Mouse (Mus musculus) neural tube, embryonic 12.5 days (tissue): ENCODE measurements around the gene Rsad2. TPM values are rescaled to one million over a fixed set of nuclear protein-coding genes. Genes with fewer than 3 reads are reported as not detected.
A peak's percentile ranks its signal among the peaks of the same experiment; 100 is the strongest.
"Not testable (repeated sequence)": the region's sequence is repeated elsewhere in the genome, so short reads cannot be mapped to it uniquely, and the experiment has no call there.

Source experiments
- ATAC-seq: fragments of 200-750 bp; cut with Nextera tagmentation; 2 replicates; pipeline ENCODE4 v1.8.0; 2017; ENCODE audit warnings: low read depth, mild to moderate bottlenecking, moderate TSS enrichment, moderate library complexity; ENCODE audit not compliant: low FRiP score
- H3K27ac ChIP-seq: fragments of 300-500 bp; sonication (generic); 2 replicates; pipeline ENCODE4 v1.5.1; 2016
- H3K27me3 ChIP-seq: fragments of 300-500 bp; sonication (generic); replicated peaks from 2 replicates; pipeline ENCODE4 v1.6.1; 2016; ENCODE audit warnings: mild to moderate bottlenecking
- H3K36me3 ChIP-seq: fragments of 300-500 bp; sonication (generic); 2 replicates; pipeline ENCODE4 v1.6.1; 2016; ENCODE audit warnings: mild to moderate bottlenecking
- H3K4me1 ChIP-seq: fragments of 300-500 bp; sonication (generic); 2 replicates; pipeline ENCODE4 v1.6.1; 2016
- H3K4me2 ChIP-seq: fragments of 300-500 bp; sonication (generic); replicated peaks from 2 replicates; pipeline ENCODE4 v1.6.1; 2016; ENCODE audit warnings: mild to moderate bottlenecking
- H3K4me3 ChIP-seq: fragments of 300-500 bp; sonication (generic); 2 replicates; pipeline ENCODE4 v1.5.1; 2016
- H3K9ac ChIP-seq: fragments of 300-500 bp; sonication (generic); 2 replicates; pipeline ENCODE4 v1.6.1; 2016; ENCODE audit warnings: mild to moderate bottlenecking
- H3K9me3 ChIP-seq: fragments of 300-500 bp; sonication (generic); 2 replicates; pipeline ENCODE4 v1.6.1; 2016; ENCODE audit warnings: mild to moderate bottlenecking
- WGBS: fragments of 180-500 bp; shearing (Covaris S2); methylation state at CpG from one replicate; pipeline ENCODE4 v1.1.7; 2016; 5-methylcytosine and 5-hydroxymethylcytosine counted together
- polyA plus RNA-seq: library from polyadenylated mRNA; unstranded; fragments of >200 nt; fragmentation: Nextera tagmentation; extraction: Ambion mirVana; gene quantifications from 2 replicates; pipeline ENCODE4 v1.2.1, GENCODE M21; 2016

Gene Rsad2
- polyA plus RNA-seq, result 0.60 and 0.67 TPM in 2 replicates

DNA sequence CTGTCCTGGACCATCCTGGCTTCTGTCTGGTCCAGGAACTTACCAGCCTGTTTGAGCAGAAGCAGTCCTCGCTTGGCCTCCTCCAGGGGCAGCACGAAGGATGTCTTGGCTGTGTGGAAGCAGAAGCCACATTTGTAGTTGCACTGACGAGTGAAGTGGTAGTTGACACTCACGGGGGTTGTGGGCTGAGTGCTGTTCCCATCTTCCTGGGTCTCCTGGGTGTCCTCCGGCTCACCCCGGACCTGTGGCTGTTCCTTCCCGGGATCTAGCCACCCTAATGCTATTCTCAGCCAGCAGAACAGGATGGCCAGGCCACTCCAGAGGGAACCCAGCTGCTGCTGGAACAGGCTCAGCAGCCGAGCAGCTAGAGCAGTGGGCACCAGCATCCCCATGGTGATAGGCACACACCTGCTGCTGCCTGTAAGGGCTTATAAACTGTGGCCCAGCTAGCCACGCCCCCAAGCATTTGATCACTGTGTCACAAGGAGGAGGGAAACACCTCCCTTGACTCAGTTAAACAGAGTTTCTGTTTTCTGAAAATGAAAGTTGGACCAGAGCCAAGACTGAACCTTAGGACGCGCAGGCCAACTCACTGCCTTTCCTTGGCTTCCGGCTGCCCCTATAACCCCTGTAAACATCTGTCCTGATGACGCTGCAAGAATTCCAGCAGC, at the start of gene Rsad2:
Gene Rsad2, minus strand, starts transcription at position 425 of the 671 bp plus-strand sequence.
- WGBS, result 53% methylated on average over 13 of the region's 13 CpGs

DNA sequence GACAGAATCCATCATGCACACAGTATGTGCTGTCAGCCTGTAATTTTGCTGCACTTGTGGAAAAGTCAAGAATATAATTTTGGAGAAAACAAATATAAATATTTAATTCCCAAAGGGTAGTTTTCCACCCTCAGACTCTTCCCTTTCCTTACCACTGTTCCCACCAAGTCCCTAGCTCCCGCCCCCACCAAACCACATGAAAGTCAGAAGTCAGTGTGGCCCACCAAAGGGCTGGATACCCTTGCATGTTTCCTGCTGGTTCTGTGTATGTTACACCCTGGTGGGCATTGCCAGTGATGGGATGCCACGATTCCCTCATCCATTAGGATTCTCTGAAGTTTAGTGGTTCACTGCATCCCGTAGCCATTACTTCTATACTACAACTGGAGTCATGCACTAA, 44.8 kb upstream of the Rsad2 start:
- 88% methylated on average over 3 of the region's 3 CpGs for WGBS
- H3K4me2 ChIP-seq, result no peak overlapping the region
- no peak overlapping the region for H3K4me3 ChIP-seq
- no peak overlapping the region for H3K27ac ChIP-seq
- H3K27me3 ChIP-seq, result no peaks in the 10 kb centered on the region
- H3K4me1 ChIP-seq, result no peaks in the 10 kb centered on the region
- H3K36me3 ChIP-seq, result no peaks in the 10 kb centered on the region
- H3K9ac ChIP-seq, result no peak overlapping the region
- no peaks in the 10 kb centered on the region for H3K9me3 ChIP-seq
- ATAC-seq, result no peak

More for the DNA sequence above, at the start of gene Rsad2:
- no peak within 1 kb of the TSS for H3K27ac ChIP-seq
- H3K4me1 ChIP-seq, result peaks cover 9% of the 10 kb centered on the region; the same call in 1 of the 2 replicates
- H3K36me3 ChIP-seq, result no peaks in the 10 kb centered on the region
- no peaks in the 10 kb centered on the region for H3K27me3 ChIP-seq
- no peak within 1 kb of the TSS for H3K9ac ChIP-seq
- H3K4me3 ChIP-seq, result no peak within 1 kb of the TSS
- H3K4me2 ChIP-seq, result peak within 1 kb of the TSS; percentile 33
- no peaks in the 10 kb centered on the region for H3K9me3 ChIP-seq
- peak; percentile 71 for ATAC-seq

DNA sequence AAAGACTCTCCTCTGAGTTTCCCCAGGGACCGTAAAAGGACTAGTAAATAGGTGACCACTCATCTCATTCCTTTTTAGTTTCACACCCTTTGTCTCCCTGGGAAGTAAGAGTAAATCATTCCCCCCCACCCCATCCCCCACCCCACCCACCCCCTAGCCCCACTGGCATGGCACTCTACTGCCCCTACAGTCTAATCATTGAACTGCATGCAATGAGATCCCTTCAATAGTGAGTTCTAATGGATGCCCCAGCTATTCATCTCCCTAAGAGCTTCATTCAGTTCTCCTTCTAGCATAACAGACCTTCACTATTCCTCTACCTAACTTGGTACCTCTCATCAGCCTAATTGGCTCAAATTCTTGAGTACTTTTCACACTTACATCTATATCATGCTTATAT, 33.7 kb upstream of the Rsad2 start:
- Histone ChIP-seq H3K27ac (no peak overlapping the region), H3K4me2 (no peak overlapping the region), H3K4me3 (no peak overlapping the region), H3K9ac (no peak overlapping the region), H3K36me3 (no peaks in the 10 kb centered on the region), H3K9me3 (no peaks in the 10 kb centered on the region), H3K27me3 (0 out of 2 replicates have a peak, but pooled peaks cover 11% of the 10 kb centered on the region), H3K4me1 (peaks cover 3% of the 10 kb centered on the region; the same call in 1 of the 2 replicates)
- 63% methylated on average over 1 of the region's 1 CpGs for WGBS
- ATAC-seq, result no peak

DNA sequence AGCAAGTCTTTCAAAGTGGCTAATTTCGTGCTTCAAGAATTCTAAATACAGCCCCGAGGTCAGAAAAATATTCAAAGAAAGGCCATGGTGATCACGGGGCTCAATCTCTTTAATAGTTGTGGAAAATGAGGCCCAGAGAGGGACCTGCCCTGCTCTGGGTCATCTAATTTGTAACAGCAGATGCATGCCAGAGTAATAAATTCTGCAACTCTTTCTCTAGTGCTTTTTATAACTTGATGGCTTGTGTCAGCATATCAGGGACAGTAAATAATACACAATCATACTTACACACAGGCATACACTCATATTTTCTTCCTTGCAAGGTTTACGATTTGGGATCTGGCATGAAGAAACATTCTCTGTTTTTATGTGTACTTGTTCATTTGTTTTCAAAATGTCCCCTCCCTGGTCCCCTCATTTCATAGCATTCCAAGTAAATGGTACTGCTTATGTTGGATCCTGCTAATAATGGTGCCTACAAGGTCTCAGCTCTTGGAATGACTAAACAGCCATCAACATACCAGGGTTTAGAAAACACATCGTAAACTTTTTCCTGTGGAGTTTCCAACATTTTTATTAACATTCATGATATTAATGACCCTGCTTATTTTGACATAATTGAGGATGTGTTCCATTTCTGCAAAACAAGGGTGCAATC, 32.5 kb upstream of the Rsad2 start:
- Histone ChIP-seq H3K36me3 (no peaks in the 10 kb centered on the region), H3K27ac (no peak overlapping the region)
- WGBS, result 29% methylated on average over 5 of the region's 5 CpGs

DNA sequence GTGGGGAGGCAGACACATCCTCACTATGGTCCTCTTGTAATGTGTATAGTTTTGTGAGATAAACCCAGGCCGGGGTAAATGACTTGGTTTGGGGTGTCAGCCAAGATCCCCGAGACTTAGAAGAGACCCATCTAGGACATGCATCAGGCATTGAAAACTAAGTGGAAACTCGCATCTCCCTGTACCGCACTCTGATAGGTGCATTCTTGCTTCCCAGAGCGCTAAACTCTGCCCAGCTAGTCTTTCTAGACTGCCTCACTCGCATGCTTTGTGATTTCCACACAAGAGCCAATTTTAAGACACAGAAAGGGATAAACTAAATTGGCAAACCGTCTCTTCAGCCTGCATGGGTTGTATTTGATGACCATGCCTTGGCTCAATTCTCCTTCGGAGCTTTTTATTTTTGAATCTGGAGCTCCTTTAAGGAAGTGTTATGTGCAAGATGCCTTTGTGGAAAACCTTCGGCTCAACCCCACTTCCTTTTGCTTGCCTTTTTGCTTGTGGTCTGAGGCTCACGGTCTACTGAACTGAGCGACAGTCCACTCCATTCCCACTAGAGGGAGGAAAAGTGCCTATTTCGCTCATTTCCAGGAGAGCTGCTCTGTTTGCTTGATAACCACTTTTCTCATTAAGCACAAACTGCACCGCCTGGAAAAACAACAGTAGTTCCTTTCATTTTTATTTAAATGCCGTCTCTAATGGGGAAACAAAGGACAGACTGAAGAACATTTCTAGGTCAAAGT, 31.8 kb upstream of the Rsad2 start:
- no peak overlapping the region for H3K27ac ChIP-seq
- no peak overlapping the region for H3K9ac ChIP-seq

More for the DNA sequence above, 32.5 kb upstream of the Rsad2 start:
- H3K9me3 ChIP-seq, result no peaks in the 10 kb centered on the region
- peak overlapping the region; percentile 16; the same call in 1 of the 2 replicates for H3K4me2 ChIP-seq
- no peak overlapping the region for H3K4me3 ChIP-seq
- 0 out of 2 replicates have a peak, but pooled peaks cover 11% of the 10 kb centered on the region for H3K27me3 ChIP-seq
- H3K4me1 ChIP-seq, result peaks cover 3% of the 10 kb centered on the region; the same call in 1 of the 2 replicates
- ATAC-seq, result 0 out of 2 replicates have a peak, but pooled peaks have one; percentile 53
- H3K9ac ChIP-seq, result no peak overlapping the region

DNA sequence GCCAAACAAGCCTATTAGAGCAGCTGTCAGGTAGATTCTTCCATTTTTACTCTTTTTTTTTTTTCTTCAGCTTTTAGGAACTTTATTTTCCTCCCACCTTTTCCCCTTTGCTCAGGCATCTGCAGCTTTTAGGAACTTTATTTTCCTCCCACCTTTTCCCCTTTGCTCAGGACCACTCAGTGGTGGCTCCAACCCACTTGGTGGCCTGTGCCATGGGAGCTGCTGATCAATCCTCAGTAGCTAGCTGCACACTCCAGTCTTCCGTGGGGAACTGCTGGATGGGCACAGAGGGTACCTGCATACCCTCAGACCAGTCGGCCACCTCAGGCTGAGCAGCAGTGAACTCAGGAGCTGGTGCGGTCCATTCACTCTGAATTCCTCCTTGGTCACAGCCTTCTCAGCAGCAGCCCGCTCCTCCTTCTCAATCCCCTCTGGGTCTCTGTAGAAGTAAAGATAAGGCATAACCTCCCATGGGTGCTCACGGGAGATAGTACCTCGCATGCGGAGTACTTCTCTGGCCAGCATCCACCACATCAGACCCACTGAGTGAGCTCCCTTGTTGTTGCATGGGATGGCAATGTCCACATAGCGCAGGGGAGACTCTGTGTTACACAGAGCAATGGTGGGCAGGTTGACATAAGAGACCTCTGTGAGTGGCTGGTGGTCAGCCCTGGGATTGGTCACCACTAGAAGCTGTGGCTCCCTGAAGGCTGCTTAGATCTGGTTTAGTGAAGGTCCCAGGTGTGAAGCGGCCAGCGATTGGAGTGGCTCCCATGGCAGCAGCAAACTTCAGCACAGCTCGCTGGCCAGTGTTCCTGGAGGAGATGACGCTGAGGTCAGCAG, 29.7 kb upstream of the Rsad2 start:
- WGBS, result 92% methylated on average over 12 of the region's 12 CpGs

More for the DNA sequence above, 31.8 kb upstream of the Rsad2 start:
- Histone ChIP-seq H3K27me3 (0 out of 2 replicates have a peak, but pooled peaks cover 11% of the 10 kb centered on the region), H3K4me3 (no peak overlapping the region), H3K36me3 (no peaks in the 10 kb centered on the region), H3K4me2 (peak overlapping the region; percentile 16; the same call in 1 of the 2 replicates), H3K9me3 (no peaks in the 10 kb centered on the region), H3K4me1 (peaks cover 3% of the 10 kb centered on the region; the same call in 1 of the 2 replicates)
- WGBS, result 42% methylated on average over 14 of the region's 14 CpGs
- ATAC-seq, result peak; percentile 76

DNA sequence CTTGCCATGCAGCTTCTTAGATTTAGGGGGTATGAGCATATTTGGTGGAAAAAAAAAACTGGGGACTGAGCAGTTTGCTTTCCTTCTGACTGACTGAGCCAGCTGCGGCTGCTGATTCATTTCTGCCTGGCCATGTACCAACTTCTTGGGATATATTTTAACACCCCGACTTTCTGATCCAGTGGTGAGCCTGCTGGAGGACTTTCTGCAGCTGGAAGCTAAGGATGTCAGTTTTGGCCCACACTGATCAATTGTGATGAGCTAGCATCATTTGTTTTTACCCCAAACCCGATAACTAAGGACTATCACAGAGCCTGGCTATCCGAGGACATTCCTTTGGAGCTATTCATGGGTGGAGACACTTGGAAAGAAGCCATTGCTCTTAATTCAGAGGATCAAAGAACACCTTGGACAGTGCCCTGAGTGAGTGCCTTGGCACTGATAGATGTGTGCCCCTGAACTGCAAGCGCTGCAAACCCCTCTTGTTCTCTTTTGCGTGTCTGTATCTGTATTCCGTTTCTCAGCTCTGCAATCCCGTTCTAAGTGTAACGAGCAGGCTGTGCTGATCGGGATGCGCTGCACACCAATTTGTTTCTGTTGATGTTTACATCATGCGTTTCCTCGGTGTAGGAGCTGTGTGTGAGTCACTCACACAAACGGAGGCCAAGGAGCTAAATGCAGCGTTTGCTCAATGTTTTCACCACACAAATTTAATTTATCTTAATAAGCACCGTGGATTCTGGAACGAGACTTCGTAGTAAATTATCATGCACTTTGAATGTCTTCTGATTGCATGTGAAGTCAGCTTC, 22.1 kb upstream of the Rsad2 start:
- no peak overlapping the region for H3K4me3 ChIP-seq
- no peaks in the 10 kb centered on the region for H3K4me1 ChIP-seq
- 90% methylated on average over 18 of the region's 18 CpGs for WGBS

More for the DNA sequence above, 29.7 kb upstream of the Rsad2 start:
- H3K9ac ChIP-seq, H3K4me3 ChIP-seq, H3K4me2 ChIP-seq, ATAC-seq, H3K36me3 ChIP-seq, H3K9me3 ChIP-seq, H3K27ac ChIP-seq, H3K4me1 ChIP-seq: not testable (repeated sequence)
- 0 out of 2 replicates have a peak, but pooled peaks cover 11% of the 10 kb centered on the region for H3K27me3 ChIP-seq

DNA sequence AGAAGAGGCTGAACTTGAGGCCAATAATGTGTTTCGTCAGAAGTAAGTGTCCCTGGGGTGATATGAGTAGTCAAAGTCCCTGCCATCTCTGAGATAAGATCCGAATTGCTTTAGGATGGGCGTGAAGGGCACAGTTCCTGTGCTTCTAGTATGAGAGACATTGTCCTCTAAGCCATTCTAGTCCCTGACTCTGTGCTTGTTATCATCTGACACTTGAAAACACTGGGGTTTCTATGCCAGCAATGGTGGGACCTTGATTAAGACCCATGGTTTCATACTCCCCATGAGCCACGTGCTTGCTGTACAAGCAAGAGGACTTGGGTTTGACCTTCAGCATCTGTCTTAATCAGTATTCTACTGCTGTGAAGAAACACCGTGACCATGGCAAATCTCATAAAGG, 20.9 kb upstream of the Rsad2 start:
- no peaks in the 10 kb centered on the region for H3K4me1 ChIP-seq
- ATAC-seq, result no peak
- H3K27me3 ChIP-seq, result no peaks in the 10 kb centered on the region
- no peak overlapping the region for H3K4me2 ChIP-seq
- no peaks in the 10 kb centered on the region for H3K36me3 ChIP-seq
- no peak overlapping the region for H3K9ac ChIP-seq
- no peak overlapping the region for H3K27ac ChIP-seq
- 76% methylated on average over 5 of the region's 5 CpGs for WGBS
- no peak overlapping the region for H3K4me3 ChIP-seq
- no peaks in the 10 kb centered on the region for H3K9me3 ChIP-seq

More for the DNA sequence above, 22.1 kb upstream of the Rsad2 start:
- no peaks in the 10 kb centered on the region for H3K36me3 ChIP-seq
- no peak overlapping the region for H3K9ac ChIP-seq
- no peak for ATAC-seq
- no peak overlapping the region for H3K27ac ChIP-seq
- no peak overlapping the region for H3K4me2 ChIP-seq
- no peaks in the 10 kb centered on the region for H3K27me3 ChIP-seq
- H3K9me3 ChIP-seq, result no peaks in the 10 kb centered on the region

DNA sequence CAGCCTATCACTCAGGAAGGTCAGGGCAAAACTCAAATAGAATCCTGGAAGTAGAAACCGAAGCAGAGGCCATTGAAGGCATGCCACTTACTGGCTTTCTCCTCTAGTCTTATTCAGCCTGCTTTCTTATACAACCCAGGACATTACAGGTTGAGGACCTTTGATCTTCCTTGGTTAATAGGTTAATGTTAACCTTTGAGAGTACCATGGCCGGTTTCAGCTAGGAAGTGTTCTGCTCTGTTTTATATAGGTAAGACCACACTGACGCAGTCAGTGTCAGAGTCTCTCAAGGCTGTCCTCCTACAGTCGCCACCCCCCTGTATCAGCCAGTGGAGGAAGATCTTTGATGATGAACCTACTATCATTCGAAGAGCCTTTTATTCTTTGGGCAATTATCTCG, 17.5 kb upstream of the Rsad2 start:
- Histone ChIP-seq H3K4me2 (no peak overlapping the region), H3K27me3 (no peaks in the 10 kb centered on the region), H3K4me3 (no peak overlapping the region), H3K36me3 (no peaks in the 10 kb centered on the region), H3K4me1 (peaks cover 22% of the 10 kb centered on the region), H3K9me3 (no peaks in the 10 kb centered on the region), H3K9ac (no peak overlapping the region), H3K27ac (no peak overlapping the region)
- no peak for ATAC-seq
- 85% methylated on average over 6 of the region's 6 CpGs for WGBS

DNA sequence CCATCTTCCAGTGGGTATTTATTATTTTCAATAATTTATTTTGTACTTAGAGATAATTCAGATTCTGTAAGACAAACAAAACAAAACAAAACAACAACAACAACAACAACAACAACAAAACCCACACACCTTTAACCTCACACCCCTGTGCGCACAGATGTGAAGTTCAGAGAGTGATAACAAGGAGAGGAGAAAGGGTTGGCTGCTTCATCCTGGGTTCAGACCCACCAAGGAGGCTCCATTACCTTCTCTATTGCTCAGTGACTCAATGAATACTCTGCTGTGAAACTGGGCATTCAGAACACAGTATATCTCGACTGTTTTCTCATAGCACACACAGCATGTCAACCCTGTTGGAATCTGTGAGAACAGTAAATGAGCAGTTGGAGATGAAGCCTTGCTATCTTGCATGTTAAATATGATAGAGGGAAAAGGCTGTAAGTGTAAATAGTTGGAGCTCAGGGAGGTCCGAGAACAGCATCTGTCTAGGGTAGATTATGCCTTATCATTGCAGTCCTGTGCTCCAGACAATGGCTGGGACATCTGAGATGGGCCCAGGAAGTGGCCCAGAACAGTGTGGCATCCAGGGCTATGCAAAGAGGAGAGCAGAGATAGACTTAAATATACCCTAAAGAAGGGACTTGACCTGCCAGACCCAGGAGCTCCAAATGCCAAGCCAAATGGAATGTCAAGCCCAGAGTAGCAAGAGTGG, 16.7 kb upstream of the Rsad2 start:
- ATAC-seq, result no peak
- H3K4me1 ChIP-seq, result peaks cover 23% of the 10 kb centered on the region
- no peaks in the 10 kb centered on the region for H3K9me3 ChIP-seq
- H3K36me3 ChIP-seq, result no peaks in the 10 kb centered on the region
- no peaks in the 10 kb centered on the region for H3K27me3 ChIP-seq
- WGBS, result 88% methylated on average over 3 of the region's 3 CpGs
- no peak overlapping the region for H3K9ac ChIP-seq
- no peak overlapping the region for H3K4me3 ChIP-seq
- H3K27ac ChIP-seq, result no peak overlapping the region
- no peak overlapping the region for H3K4me2 ChIP-seq
